Mouse (Mus musculus) midbrain, embryonic 10.5 days (tissue): ENCODE results near the gene Plb1. TPM values are rescaled to one million over a fixed set of nuclear protein-coding genes. Genes with fewer than 3 reads are reported as not detected.
A peak's percentile ranks its signal among the peaks of the same experiment; 100 is the strongest.

ENCODE experiments used
- DNase-seq: peaks from one replicate; pipeline ENCODE4 v3.0.0-alpha.2; 2017; ENCODE audit warnings: low spot score
- H3K27ac ChIP-seq: fragments of 300-500 bp; sonication (generic); replicated peaks from 2 replicates; pipeline ENCODE4 v1.5.1; 2016; ENCODE audit warnings: mild to moderate bottlenecking
- H3K27me3 ChIP-seq: fragments of 300-500 bp; sonication (generic); 2 replicates; pipeline ENCODE4 v1.6.1; 2016; ENCODE audit warnings: low read depth, mild to moderate bottlenecking; ENCODE audit not compliant: poor library complexity, severe bottlenecking
- H3K36me3 ChIP-seq: fragments of 300-500 bp; sonication (generic); 2 replicates; pipeline ENCODE4 v1.6.1; 2016; ENCODE audit warnings: mild to moderate bottlenecking, moderate library complexity
- H3K4me1 ChIP-seq: fragments of 300-500 bp; sonication (generic); 2 replicates; pipeline ENCODE4 v1.6.1; 2016
- H3K4me3 ChIP-seq: fragments of 300-500 bp; sonication (generic); 2 replicates; pipeline ENCODE4 v1.5.1; 2016; ENCODE audit warnings: mild to moderate bottlenecking, moderate library complexity
- H3K9me3 ChIP-seq: fragments of 300-500 bp; sonication (generic); replicated peaks from 2 replicates; pipeline ENCODE4 v1.6.1; 2016; ENCODE audit warnings: mild to moderate bottlenecking
- WGBS: fragments of 180-500 bp; shearing (Covaris S2); methylation state at CpG from one replicate; pipeline ENCODE4 v1.1.7; 2016; 5-methylcytosine and 5-hydroxymethylcytosine counted together
- polyA plus RNA-seq: library from polyadenylated mRNA; unstranded; fragments of >200 nt; fragmentation: Nextera tagmentation; extraction: Ambion mirVana; gene quantifications from 2 replicates; pipeline ENCODE4 v1.2.1, GENCODE M21; 2016

The Plb1 gene
- polyA plus RNA-seq, 1 experiment from 2014 or later: 0.05 TPM

DNA sequence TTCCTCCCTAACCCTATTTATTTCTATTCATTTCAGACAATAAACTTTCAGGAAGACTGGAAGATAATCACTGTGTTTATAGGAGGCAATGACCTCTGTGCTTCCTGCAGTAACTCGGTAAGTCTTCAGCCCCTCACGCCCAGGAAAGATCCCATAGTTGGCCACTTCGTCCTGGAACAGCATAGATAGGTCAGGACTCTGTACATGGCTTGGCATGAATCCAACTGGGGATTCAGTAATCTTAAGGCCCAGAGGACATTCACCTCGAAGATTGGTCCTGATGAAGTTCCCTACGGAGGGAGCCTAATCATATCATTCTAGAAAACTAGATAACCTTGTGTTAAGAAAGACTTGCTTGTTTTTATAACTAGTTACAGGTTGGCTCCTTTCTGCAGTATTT, 78.3 kb downstream of the Plb1 start:
- DNase-seq: no peak
- H3K27ac ChIP-seq: no peak overlapping the region
- no peaks in the 10 kb centered on the region for H3K9me3 ChIP-seq
- WGBS: 89% methylated on average over 5 of the region's 5 CpGs
- H3K36me3 ChIP-seq: no peaks in the 10 kb centered on the region
- no peak overlapping the region for H3K4me3 ChIP-seq
- H3K27me3 ChIP-seq: no peaks in the 10 kb centered on the region
- peaks cover 4% of the 10 kb centered on the region; the same call in 1 of the 2 replicates for H3K4me1 ChIP-seq

DNA sequence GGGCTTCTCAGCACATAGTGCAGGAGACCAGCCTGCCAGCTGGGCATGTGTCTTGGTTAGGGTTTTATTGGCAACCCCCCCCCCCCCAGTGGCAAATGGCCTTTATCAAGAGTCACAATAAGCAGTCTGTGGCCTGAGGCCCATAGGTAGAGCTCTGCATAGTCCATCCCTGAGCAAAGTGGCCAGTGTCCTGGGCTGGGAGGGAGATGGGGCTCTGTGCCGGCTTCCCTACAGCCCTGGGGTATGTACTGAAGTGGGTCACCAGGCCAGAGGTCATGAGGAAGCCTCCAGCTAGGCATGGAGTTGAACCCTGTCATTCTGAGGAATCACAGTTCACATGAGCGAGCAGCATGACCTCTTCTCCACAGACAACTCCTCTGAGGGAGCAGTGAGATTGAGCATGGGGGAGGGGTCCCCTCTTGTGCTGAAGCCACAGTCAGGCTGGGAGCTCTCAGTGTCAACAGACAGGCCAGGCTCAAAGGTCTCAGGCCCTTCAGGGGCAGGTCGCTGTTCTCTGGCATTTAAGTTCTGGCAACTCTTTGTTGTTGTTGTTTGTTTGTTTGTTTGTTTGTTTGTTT, 79.2 kb downstream of the Plb1 start:
- Histone ChIP-seq H3K4me3 (no peak overlapping the region), H3K27ac (no peak overlapping the region), H3K27me3 (no peaks in the 10 kb centered on the region), H3K36me3 (no peaks in the 10 kb centered on the region), H3K9me3 (no peaks in the 10 kb centered on the region), H3K4me1 (peaks cover 4% of the 10 kb centered on the region; the same call in 1 of the 2 replicates)
- DNase-seq: no peak
- 60% methylated on average over 3 of the region's 3 CpGs for WGBS

- H3K4me1 ChIP-seq: peaks cover 4% of the 10 kb centered on the region; the same call in 1 of the 2 replicates
- H3K27ac ChIP-seq: no peak overlapping the region
- no peak overlapping the region for H3K4me3 ChIP-seq
- H3K9me3 ChIP-seq: no peaks in the 10 kb centered on the region
- DNase-seq: no peak
- 85% methylated on average over 6 of the region's 6 CpGs for WGBS
- no peaks in the 10 kb centered on the region for H3K36me3 ChIP-seq
- H3K27me3 ChIP-seq: no peaks in the 10 kb centered on the region
Measured at GRCm38 (mm10) chr5:32313671-32314070, 81.2 kb downstream of the Plb1 start.

GRCm38 (mm10) chr5:32314731-32315130, 82.2 kb downstream of the Plb1 start:
- Histone ChIP-seq H3K4me1 (peaks cover 4% of the 10 kb centered on the region; the same call in 1 of the 2 replicates), H3K27me3 (no peaks in the 10 kb centered on the region), H3K4me3 (no peak overlapping the region), H3K36me3 (no peaks in the 10 kb centered on the region), H3K27ac (no peak overlapping the region), H3K9me3 (no peaks in the 10 kb centered on the region)
- DNase-seq: no peak
- WGBS: 73% methylated on average over 2 of the region's 2 CpGs

DNA sequence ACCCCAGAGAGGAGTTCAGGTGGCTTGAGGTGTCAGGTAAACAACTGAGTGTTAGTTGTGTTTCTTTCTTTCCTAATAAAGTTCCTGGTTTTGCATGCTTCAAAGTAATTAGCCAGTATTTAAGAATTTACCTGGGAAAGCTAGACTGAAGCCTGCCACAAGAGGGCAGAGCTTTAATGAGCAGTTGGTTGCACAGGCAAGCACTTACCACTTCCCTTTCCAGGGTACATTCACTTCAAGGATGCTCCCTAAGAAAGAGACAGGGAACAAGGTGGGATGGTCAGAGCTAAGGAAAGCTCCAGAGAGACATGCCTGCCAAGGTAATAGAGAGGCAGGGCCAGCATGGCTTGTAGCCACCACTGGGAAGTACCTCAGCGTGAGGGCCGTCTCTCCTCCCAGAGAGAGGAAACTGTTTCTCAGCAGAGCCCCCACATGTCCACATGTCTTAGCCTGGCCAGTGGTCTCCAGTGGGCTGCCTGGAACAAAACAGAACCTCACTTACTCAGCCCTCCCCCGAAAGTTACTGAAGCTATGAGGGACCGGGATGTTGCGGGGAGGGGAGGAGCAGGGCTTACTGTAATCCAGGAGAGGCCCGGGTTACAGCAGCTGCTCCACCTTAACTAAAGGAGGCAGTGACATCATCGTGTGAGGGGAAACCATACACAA, 89.8 kb downstream of the Plb1 start:
- Histone ChIP-seq H3K27me3 (no peaks in the 10 kb centered on the region), H3K9me3 (no peaks in the 10 kb centered on the region), H3K4me3 (no peak overlapping the region), H3K4me1 (no peaks in the 10 kb centered on the region), H3K27ac (no peak overlapping the region), H3K36me3 (no peaks in the 10 kb centered on the region)
- WGBS: 52% methylated on average over 7 of the region's 7 CpGs
- peak; percentile 29 for DNase-seq

GRCm38 (mm10) chr5:32328139-32328538, 95.6 kb downstream of the Plb1 start:
- Histone ChIP-seq H3K36me3 (no peaks in the 10 kb centered on the region), H3K4me3 (no peak overlapping the region), H3K27me3 (no peaks in the 10 kb centered on the region), H3K27ac (no peak overlapping the region), H3K9me3 (no peaks in the 10 kb centered on the region), H3K4me1 (no peaks in the 10 kb centered on the region)
- no peak for DNase-seq
- 93% methylated on average over 7 of the region's 7 CpGs for WGBS

DNA sequence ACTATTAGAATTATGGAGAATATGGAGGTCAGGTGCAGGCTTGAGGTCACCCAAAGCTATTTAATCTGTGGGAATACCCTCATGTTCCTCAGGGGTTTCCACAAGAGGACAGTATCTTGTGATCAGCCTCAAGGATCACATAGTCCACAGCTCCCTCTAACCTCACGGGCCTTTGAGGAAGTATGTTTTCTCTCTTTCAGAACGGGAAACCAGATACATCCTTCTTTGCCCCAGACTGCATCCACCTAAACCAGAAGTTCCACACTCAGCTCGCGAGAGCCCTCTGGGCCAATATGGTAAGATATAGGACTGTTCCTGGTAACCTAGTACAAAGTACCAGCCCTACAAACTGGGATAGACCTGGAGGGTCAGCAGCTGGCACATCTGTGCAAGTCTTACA, 100.1 kb downstream of the Plb1 start:
- Histone ChIP-seq H3K4me3 (no peak overlapping the region), H3K36me3 (no peaks in the 10 kb centered on the region), H3K27me3 (peaks cover 5% of the 10 kb centered on the region), H3K4me1 (peaks cover 24% of the 10 kb centered on the region), H3K9me3 (no peaks in the 10 kb centered on the region), H3K27ac (no peak overlapping the region)
- WGBS: 86% methylated on average over 4 of the region's 4 CpGs
- DNase-seq: no peak

GRCm38 (mm10) chr5:32335172-32335571, 102.7 kb downstream of the Plb1 start:
- Histone ChIP-seq H3K4me1 (peaks cover 24% of the 10 kb centered on the region), H3K4me3 (no peak overlapping the region), H3K9me3 (no peaks in the 10 kb centered on the region), H3K27me3 (peaks cover 5% of the 10 kb centered on the region), H3K36me3 (no peaks in the 10 kb centered on the region), H3K27ac (peak overlapping the region; percentile 38; the same call in 1 of the 2 replicates)
- peak; percentile 16 for DNase-seq
- WGBS: 50% methylated on average over 6 of the region's 6 CpGs

GRCm38 (mm10) chr5:32336092-32336491, 103.6 kb downstream of the Plb1 start:
- Histone ChIP-seq H3K4me1 (peaks cover 24% of the 10 kb centered on the region), H3K27ac (0 out of 2 replicates have a peak overlapping the region, but pooled peaks have one; percentile 38), H3K36me3 (no peaks in the 10 kb centered on the region), H3K27me3 (peaks cover 5% of the 10 kb centered on the region), H3K4me3 (no peak overlapping the region), H3K9me3 (no peaks in the 10 kb centered on the region)
- no peak for DNase-seq
- WGBS: 65% methylated on average over 5 of the region's 5 CpGs

DNA sequence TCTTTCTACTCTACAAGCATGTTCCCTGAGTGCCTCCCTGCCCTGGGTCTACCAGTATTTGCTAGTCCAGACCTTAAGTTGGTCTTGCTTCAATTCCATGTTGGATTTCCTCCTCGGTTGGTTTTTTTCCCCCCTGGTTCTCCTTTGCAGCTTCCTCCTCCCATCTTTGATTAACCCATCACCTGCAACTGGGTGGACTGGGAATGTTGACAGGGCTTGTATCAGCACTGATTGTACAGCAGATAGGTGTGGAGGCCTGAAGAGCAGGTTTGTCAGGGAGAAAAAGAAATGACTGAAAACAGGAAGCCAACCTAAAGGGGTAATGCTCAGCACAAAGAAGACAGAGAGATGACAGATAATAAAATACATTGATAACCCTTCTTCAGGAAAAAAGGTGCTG, 104.8 kb downstream of the Plb1 start:
- Histone ChIP-seq H3K36me3 (no peaks in the 10 kb centered on the region), H3K4me1 (peaks cover 24% of the 10 kb centered on the region), H3K9me3 (no peaks in the 10 kb centered on the region), H3K4me3 (no peak overlapping the region), H3K27me3 (peaks cover 5% of the 10 kb centered on the region), H3K27ac (no peak overlapping the region)
- DNase-seq: no peak
- WGBS: 78% methylated on average over 1 of the region's 1 CpGs

DNA sequence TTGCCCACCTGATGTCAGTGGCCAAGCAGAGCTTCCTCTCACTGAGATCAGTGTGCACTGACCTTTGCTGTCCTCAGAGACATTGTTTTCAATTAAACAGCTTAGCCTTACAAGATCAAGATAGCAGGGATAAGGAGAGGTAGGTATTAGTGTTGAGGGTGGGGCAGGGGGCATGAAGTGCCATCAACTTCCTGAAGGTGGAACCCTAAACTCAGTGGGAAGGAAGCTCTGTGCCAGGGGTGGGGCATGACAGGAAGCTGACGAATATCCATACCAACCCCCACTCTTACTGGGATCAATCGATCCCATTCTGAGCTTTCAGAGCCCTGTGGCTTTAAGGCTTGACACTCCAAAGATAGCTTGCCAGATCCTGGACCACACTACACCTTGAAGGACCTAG, 105.8 kb downstream of the Plb1 start:
- Histone ChIP-seq H3K36me3 (no peaks in the 10 kb centered on the region), H3K27ac (no peak overlapping the region), H3K4me1 (peaks cover 24% of the 10 kb centered on the region), H3K4me3 (no peak overlapping the region), H3K9me3 (no peaks in the 10 kb centered on the region), H3K27me3 (peaks cover 5% of the 10 kb centered on the region)
- no peak for DNase-seq
- 56% methylated on average over 2 of the region's 2 CpGs for WGBS

DNA sequence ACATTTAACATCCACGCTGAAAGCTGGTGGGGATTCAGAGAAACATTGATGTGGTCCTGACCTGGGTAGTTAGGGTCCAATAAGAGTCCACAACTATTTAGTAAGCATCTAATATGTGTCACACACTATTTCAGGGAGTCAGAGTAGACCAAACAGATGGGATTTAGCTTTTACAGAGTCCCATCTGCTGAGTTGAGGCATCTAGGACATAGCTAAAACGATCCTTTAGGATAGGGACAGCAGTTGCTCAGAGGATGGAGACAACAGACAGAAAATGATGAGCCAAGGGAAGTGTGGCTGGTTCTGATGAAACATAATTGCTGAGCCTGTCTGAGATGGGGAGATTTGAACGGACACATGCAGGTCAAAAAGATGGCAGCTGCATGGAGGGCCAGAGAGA, 106.3 kb downstream of the Plb1 start:
- Histone ChIP-seq H3K4me1 (peaks cover 19% of the 10 kb centered on the region), H3K27ac (no peak overlapping the region), H3K4me3 (no peak overlapping the region), H3K36me3 (no peaks in the 10 kb centered on the region), H3K27me3 (peaks cover 1% of the 10 kb centered on the region), H3K9me3 (no peaks in the 10 kb centered on the region)
- DNase-seq: no peak
- 87% methylated on average over 3 of the region's 3 CpGs for WGBS

DNA sequence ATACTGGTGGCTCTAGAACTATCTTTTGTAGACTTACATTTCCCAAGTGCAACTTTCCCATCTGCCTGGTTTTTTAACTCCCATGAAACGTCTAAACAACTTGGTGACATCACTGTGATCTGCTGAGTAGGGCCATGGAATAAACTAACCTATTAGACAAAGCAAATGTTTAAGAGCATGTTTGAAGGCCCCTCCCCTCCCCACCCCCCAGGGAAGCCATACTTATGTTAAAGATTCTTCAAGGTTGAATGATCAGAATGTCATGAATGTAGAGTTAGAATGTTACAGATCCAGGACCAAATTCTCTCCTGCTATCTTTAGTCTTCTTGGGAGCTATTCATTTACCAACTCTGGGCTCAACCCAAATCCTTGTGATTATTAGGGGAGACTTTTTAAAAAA, 107.7 kb downstream of the Plb1 start:
- no peak for DNase-seq
- Histone ChIP-seq H3K36me3 (no peaks in the 10 kb centered on the region), H3K4me1 (peaks cover 7% of the 10 kb centered on the region), H3K9me3 (no peaks in the 10 kb centered on the region), H3K4me3 (no peak overlapping the region), H3K27me3 (no peaks in the 10 kb centered on the region; the same call in 1 of the 2 replicates), H3K27ac (no peak overlapping the region)
- 70% methylated on average over 1 of the region's 1 CpGs for WGBS
